Mouse (Mus musculus) cerebellum, adult 2 months (tissue): Measurements from ENCODE around the gene Tor3a.

Experiments used
- CTCF ChIP-seq: fragments of 200-500 bp; IDR thresholded peaks from 2 replicates; pipeline ENCODE4 v1.5.1; 2011; ENCODE audit warnings: low read depth, mild to moderate bottlenecking, control low read depth, low read length, moderate library complexity, borderline replicate concordance; ENCODE audit not compliant: insufficient read depth
- POLR2A ChIP-seq: fragments of 200-500 bp; IDR thresholded peaks from 2 replicates; pipeline ENCODE4 v1.6.1; 2011; ENCODE audit warnings: low read length, control low read depth, borderline replicate concordance; ENCODE audit not compliant: insufficient read depth

- TF ChIP-seq POLR2A (no peak), CTCF (no peak)
Measured at GRCm38 (mm10) chr1:156686025-156686661, 12.0 kb upstream of the Tor3a start.
